Mouse (Mus musculus): ENCODE measurements around the gene Gm20388. TPM values are rescaled to one million over a fixed set of nuclear protein-coding genes. Genes with fewer than 3 reads are reported as not detected.

The Gm20388 gene
- polyA plus RNA-seq, 1 experiment from 2014 or later: not detected

DNA sequence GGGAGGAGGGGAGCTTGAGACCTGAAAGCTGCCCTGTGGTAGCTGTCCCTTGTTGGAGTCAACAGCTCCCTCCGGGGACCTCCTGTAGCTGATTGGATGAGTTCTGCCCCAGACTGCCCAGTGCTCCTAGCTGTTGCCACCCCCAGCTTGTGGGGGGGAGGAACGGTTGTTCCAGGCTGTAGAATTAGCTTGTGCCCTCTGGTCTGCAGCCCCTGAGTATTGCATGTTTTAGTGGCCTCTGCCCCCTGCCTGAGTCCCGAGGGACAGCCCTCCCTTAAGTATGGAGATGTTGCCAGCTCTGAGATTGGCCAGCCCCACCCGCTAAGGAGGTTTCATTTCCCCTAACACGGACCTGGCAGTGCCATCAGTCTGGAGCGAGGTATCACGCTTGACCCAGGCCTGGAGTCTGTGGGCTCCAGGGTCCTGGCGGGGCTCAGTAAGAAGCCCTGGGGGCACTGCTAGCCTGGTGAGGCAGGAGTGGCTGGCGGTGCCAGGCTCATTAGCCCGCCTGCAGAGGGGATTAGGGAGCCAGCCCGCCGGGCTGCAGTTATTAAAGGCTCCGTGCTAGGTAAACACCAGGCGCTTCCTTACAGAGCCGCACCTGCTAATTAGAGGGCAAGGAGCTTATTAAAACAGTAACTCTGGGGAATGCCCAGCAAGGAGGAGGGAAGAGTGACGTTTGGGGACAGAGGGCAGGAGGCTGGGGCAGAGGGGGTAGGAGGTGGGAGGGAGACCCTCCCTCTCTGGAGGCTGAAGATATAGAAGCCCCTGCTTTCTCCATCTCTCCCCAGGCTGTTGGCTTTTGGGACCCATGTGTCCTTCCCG is 424.8 kb downstream of the Gm20388 start:
- H3K4me3 ChIP-seq: peak overlapping the region; percentile 38
- H3K27ac ChIP-seq: peak overlapping the region; percentile 78
- H3K36me3 ChIP-seq: no peaks in the 10 kb centered on the region
- peak overlapping the region; percentile 70 for H3K4me2 ChIP-seq
- H3K4me1 ChIP-seq: peaks cover 79% of the 10 kb centered on the region
- WGBS (ENCODE audit: insufficient replicate concordance): 5% methylated on average over 17 of the region's 17 CpGs
- H3K9ac ChIP-seq: peak overlapping the region; percentile 61
- peak; percentile 13 for ATAC-seq
- no peaks in the 10 kb centered on the region for H3K9me3 ChIP-seq (replicated peaks)
- H3K27me3 ChIP-seq (replicated peaks): no peaks in the 10 kb centered on the region

DNA sequence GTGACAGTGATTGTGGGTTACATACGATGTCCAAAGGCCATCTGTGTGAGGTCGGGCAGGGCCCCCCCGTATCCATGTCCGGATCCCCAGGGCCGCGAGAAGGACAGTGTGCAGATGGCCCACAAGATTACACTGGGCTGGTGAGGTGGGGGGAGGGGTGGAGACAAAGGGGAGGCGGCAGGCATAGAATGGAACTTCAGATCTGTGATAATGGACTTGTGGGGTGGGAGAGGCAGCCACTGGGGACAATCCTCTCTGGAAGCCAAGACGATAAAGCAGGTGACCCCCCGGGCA is 425.4 kb downstream of the Gm20388 start:
- peaks cover 80% of the 10 kb centered on the region for H3K4me1 ChIP-seq
- under 1% methylated on average over 9 of the region's 9 CpGs for WGBS (ENCODE audit: insufficient replicate concordance)
- H3K27me3 ChIP-seq (replicated peaks): no peaks in the 10 kb centered on the region
- peak overlapping the region; percentile 38 for H3K4me3 ChIP-seq
- H3K9ac ChIP-seq: peak overlapping the region; percentile 61
- peak overlapping the region; percentile 78; the same call in 1 of the 2 replicates for H3K27ac ChIP-seq
- no peaks in the 10 kb centered on the region for H3K36me3 ChIP-seq
- peak; percentile 41; the same call in 1 of the 2 replicates for ATAC-seq
- H3K9me3 ChIP-seq (replicated peaks): no peaks in the 10 kb centered on the region
- H3K4me2 ChIP-seq: peak overlapping the region; percentile 70

DNA sequence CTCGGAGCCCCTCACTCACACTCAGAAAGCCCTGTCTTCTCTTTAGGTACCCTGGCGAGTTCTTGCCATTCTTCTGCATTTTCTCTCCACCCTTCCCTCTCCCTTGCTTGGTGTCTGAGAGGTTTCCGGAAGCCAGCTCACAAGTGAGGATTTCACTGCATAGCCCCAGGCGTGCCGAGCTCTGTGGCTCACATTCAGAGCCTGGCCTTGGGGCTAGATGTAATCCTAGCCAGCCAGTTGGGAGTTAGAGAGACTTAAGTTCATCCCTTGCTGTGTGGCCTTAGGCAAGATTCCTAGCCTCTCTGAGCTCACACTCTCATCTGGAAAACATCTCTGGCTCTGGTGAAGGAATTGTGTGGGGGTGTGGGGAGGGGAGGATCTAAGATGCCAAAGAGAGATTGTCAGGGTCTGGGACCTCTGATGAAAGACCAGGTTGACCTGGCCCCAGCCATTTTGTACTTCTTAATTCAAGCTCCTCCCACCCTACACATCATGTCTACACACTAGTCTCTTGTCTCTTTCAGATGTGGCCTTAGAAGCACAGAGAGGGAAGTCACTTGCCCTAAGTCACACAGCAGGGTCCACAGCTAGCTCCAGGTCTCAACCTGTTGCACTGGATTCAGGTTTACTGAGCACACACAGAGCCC is 426.4 kb downstream of the Gm20388 start:
- no peak for ATAC-seq
- Histone ChIP-seq H3K27me3 (replicated peaks) (no peaks in the 10 kb centered on the region), H3K27ac (peak overlapping the region; percentile 28; the same call in 1 of the 2 replicates), H3K4me1 (peaks cover 80% of the 10 kb centered on the region), H3K4me2 (peak overlapping the region; percentile 70; the same call in 1 of the 2 replicates), H3K36me3 (no peaks in the 10 kb centered on the region), H3K9me3 (replicated peaks) (no peaks in the 10 kb centered on the region), H3K9ac (0 out of 2 replicates have a peak overlapping the region, but pooled peaks have one; percentile 6), H3K4me3 (no peak overlapping the region)
- 19% methylated on average over 5 of the region's 5 CpGs for WGBS (ENCODE audit: insufficient replicate concordance)

DNA sequence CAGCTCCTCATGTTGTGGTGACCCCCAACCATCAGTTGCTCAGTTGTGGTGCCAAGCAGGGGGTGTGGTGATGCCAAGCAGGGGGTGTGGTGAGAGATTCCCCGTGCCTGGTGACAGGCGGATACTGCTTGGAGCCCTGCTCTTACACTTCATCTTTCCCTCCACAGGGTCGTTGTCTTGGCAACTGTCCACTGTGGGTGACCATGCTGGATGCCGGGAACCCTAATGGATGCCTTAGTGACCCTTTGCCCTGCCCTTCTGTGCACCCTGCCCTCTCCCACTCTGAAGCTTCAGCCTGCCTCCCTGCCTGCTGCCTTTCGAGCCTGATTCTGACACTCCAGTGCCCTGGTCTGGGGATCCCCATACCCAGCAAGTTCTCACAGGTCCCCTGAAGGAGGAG is 427.0 kb downstream of the Gm20388 start:
- Histone ChIP-seq H3K9me3 (replicated peaks) (no peaks in the 10 kb centered on the region), H3K4me1 (peaks cover 80% of the 10 kb centered on the region), H3K9ac (no peak overlapping the region), H3K4me2 (no peak overlapping the region), H3K4me3 (no peak overlapping the region), H3K36me3 (no peaks in the 10 kb centered on the region), H3K27ac (no peak overlapping the region), H3K27me3 (replicated peaks) (no peaks in the 10 kb centered on the region)
- WGBS (ENCODE audit: insufficient replicate concordance): 66% methylated on average over 5 of the region's 5 CpGs
- ATAC-seq: no peak

DNA sequence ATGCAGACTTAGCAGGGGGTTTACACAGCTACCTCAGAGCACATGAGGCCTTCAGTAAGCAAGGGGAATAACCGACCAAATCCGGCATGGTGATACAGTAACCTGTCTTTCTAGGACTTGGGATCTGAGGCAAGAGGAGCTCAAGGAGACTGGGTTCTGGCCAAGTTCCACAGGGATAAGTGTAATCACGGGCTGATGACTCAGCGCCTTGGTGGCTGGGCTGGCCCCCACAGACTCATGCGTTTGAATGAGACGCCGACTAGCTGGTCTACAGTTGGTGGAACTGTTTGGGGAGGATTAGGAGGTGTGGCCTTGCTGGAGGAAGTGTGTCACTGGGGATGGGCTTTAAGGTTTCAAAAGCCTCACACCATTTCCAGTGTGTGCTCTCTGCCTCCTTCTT is 428.0 kb downstream of the Gm20388 start:
- peaks cover 80% of the 10 kb centered on the region for H3K4me1 ChIP-seq
- WGBS (ENCODE audit: insufficient replicate concordance): 83% methylated on average over 7 of the region's 7 CpGs
- no peak for ATAC-seq
- H3K9me3 ChIP-seq (replicated peaks): no peaks in the 10 kb centered on the region
- no peak overlapping the region for H3K4me3 ChIP-seq
- no peak overlapping the region for H3K9ac ChIP-seq
- no peaks in the 10 kb centered on the region for H3K27me3 ChIP-seq (replicated peaks)
- H3K27ac ChIP-seq: no peak overlapping the region
- no peaks in the 10 kb centered on the region for H3K36me3 ChIP-seq
- H3K4me2 ChIP-seq: no peak overlapping the region

DNA sequence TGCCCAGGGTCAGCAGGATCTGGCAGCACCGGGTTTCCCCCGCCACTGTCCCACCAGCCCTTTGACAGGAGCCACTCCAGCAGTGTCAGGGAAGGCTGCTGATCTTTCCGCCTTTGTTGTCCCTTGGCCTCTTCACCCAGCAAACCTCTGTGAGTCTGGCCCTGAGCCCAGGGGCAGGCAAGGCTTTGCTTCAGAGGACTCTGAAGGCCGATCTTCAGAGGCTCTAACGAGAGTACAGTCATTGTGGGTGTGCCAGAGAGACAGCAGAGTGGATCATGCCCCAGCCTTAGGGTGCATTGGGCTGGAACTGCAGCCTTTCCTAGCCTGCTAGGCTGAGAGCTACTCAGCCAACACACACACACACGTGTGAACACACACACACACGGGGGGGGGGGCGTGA is 429.1 kb downstream of the Gm20388 start:
- Histone ChIP-seq H3K4me1 (peaks cover 81% of the 10 kb centered on the region), H3K4me2 (no peak overlapping the region), H3K4me3 (no peak overlapping the region), H3K36me3 (no peaks in the 10 kb centered on the region), H3K9me3 (replicated peaks) (no peaks in the 10 kb centered on the region), H3K9ac (no peak overlapping the region), H3K27me3 (replicated peaks) (no peaks in the 10 kb centered on the region), H3K27ac (no peak overlapping the region)
- ATAC-seq: no peak
- WGBS (ENCODE audit: insufficient replicate concordance): 64% methylated on average over 7 of the region's 8 CpGs

DNA sequence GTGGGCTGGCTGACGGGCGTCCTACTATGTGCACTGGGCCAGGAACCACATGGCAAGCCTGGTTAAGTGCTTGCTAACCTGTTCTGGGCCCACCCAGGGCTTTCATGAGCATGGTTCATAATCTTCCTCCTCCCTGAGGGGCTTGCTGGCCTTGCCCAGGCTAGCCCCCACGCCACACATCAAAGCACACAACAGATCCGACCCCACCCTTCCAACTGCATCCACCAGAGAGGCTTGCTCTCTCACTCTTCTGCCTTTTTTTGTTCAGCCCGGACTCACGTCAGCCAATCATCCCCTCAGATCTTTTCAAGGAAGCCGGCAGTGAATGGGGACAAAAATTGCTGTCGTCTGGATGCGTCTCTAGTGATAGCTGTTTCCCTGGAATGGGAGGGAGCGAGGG is 430.5 kb downstream of the Gm20388 start:
- H3K4me2 ChIP-seq: no peak overlapping the region
- ATAC-seq: no peak
- WGBS (ENCODE audit: insufficient replicate concordance): 65% methylated on average over 10 of the region's 10 CpGs
- no peaks in the 10 kb centered on the region for H3K27me3 ChIP-seq (replicated peaks)
- H3K4me1 ChIP-seq: peaks cover 78% of the 10 kb centered on the region
- no peaks in the 10 kb centered on the region for H3K9me3 ChIP-seq (replicated peaks)
- no peak overlapping the region for H3K9ac ChIP-seq
- H3K36me3 ChIP-seq: no peaks in the 10 kb centered on the region
- H3K4me3 ChIP-seq: no peak overlapping the region
- no peak overlapping the region for H3K27ac ChIP-seq

DNA sequence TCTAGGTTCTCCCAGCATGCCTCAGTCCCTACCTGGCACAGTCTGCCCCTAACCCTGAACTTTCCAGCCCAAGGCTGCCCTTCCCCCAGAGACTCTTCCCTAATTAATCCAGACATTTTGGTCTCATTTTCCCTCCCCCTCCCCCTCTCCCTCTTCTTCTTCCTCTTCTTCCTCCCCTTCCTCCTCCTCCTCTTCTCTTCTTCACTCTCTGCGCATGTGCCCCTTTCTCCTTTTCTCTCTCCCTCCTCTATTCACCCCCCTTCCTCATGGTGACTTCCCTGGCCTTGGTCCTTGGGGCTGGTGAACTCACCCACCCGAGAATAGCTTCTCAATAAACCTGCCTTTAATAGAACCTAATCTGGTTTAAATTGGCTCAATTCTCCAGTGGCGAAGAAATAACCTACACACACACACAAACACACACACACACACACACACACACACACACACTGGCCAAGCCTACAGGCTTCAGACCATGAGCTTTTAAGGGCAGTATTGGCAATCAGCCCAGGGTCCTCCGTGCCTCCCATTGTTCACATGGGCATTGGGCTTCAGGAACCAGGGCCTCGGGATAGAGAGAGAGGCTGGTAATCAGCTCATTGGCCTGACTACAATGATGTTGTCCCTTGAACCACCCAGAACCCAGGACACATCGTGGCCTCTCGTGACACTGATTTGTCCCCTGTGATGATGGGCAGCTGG is 432.4 kb downstream of the Gm20388 start:
- Histone ChIP-seq H3K4me3 (no peak overlapping the region), H3K27me3 (replicated peaks) (peaks cover 11% of the 10 kb centered on the region; the same call in 1 of the 2 replicates), H3K9me3 (replicated peaks) (no peaks in the 10 kb centered on the region), H3K4me2 (peak overlapping the region; percentile 29; the same call in 1 of the 2 replicates), H3K4me1 (peaks cover 68% of the 10 kb centered on the region), H3K27ac (no peak overlapping the region), H3K36me3 (no peaks in the 10 kb centered on the region), H3K9ac (no peak overlapping the region)
- no peak for ATAC-seq
- WGBS (ENCODE audit: insufficient replicate concordance): 70% methylated on average over 7 of the region's 7 CpGs

DNA sequence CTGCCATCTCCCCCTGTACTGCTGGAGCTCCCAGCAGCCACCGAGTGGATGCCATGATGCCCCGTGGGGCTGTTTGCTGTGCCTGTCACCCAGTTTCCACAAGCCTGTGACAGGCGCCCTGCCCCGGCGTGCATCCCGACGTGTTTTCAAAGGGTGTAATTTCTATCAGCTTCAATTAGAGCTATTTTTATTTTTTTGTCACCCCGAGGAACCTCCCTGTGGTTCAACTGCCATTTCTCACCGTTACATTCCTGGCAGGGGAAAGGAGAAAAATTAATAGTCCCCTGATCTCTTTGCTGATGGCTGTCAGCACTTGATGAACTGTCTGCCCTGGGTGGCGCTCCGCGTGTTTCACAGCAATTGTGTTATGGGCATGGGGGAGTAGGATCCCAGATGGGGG is 432.9 kb downstream of the Gm20388 start:
- no peaks in the 10 kb centered on the region for H3K36me3 ChIP-seq
- no peak overlapping the region for H3K9ac ChIP-seq
- peak overlapping the region; percentile 29 for H3K4me2 ChIP-seq
- H3K4me1 ChIP-seq: peaks cover 67% of the 10 kb centered on the region
- ATAC-seq: no peak
- H3K4me3 ChIP-seq: no peak overlapping the region
- 53% methylated on average over 12 of the region's 12 CpGs for WGBS (ENCODE audit: insufficient replicate concordance)
- H3K27me3 ChIP-seq (replicated peaks): peaks cover 17% of the 10 kb centered on the region
- H3K27ac ChIP-seq: peak overlapping the region; percentile 34; the same call in 1 of the 2 replicates
- H3K9me3 ChIP-seq (replicated peaks): no peaks in the 10 kb centered on the region

DNA sequence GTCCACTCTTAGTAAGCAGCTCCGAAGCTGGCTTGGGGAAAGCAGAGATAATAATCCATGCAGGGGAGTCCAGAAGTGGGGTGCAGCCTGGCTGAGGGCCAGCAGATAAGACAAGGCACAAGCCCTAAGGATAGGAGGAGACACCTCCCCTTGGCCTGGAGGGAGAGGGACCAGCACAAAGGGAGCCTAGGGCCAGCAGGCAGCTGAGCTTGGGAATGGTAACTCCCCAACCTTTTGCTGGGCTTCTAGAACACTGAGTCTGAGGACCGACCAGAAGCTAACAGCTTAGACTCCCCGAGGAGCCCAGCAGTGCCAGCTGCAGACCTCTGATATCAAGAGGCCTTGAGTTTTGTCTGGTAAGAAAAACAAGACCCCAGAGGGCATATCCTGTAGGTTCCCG is 433.5 kb downstream of the Gm20388 start:
- H3K27me3 ChIP-seq (replicated peaks): peaks cover 23% of the 10 kb centered on the region
- peak overlapping the region; percentile 29 for H3K4me2 ChIP-seq
- H3K4me1 ChIP-seq: peaks cover 67% of the 10 kb centered on the region
- no peaks in the 10 kb centered on the region for H3K9me3 ChIP-seq (replicated peaks)
- no peak overlapping the region for H3K4me3 ChIP-seq
- WGBS (ENCODE audit: insufficient replicate concordance): 6% methylated on average over 4 of the region's 4 CpGs
- peak; percentile 68 for ATAC-seq
- peak overlapping the region; percentile 34 for H3K27ac ChIP-seq
- no peaks in the 10 kb centered on the region for H3K36me3 ChIP-seq
- no peak overlapping the region for H3K9ac ChIP-seq

DNA sequence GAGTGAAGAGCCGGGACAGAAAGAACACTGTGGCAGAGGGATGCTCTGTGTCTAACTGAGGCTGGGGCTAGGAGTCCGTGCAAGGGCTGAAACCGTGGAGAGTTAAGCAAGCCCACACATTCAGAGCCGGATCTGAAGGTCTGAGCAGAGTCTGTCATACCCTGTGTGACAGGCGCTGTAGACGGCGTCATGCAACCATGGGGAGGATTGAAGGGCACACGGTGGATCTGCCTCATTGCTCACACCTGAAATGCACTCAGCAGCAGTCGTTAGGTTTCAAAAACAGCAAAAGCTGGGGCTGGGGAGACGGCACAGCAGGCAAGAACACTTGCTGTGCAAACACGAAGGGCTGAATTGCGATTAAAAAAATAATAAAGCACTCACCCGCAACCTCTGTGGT is 433.9 kb downstream of the Gm20388 start:
- H3K4me2 ChIP-seq: 0 out of 2 replicates have a peak overlapping the region, but pooled peaks have one; percentile 29
- no peak; the same call in 1 of the 2 replicates for ATAC-seq
- no peak overlapping the region for H3K27ac ChIP-seq

More for the DNA sequence above, 433.9 kb downstream of the Gm20388 start:
- H3K9me3 ChIP-seq (replicated peaks): no peaks in the 10 kb centered on the region
- no peak overlapping the region for H3K4me3 ChIP-seq
- peaks cover 63% of the 10 kb centered on the region for H3K4me1 ChIP-seq
- H3K36me3 ChIP-seq: no peaks in the 10 kb centered on the region
- 52% methylated on average over 13 of the region's 13 CpGs for WGBS (ENCODE audit: insufficient replicate concordance)
- H3K27me3 ChIP-seq (replicated peaks): peaks cover 26% of the 10 kb centered on the region
- no peak overlapping the region for H3K9ac ChIP-seq

All from liver, embryonic 12.5 days (tissue).